Mouse (Mus musculus) thymus, postnatal 36 days (tissue): Measurements from ENCODE around the gene Asb4.
A peak's percentile ranks its signal among the peaks of the same experiment; 100 is the strongest.

Source experiments
- DNase-seq, 2 experiments: peaks; one replicate each; pipeline ENCODE4 v3.0.0; 2022; ENCODE audit warnings: mixed read lengths in 2 of 2

Asb4 gene

DNA sequence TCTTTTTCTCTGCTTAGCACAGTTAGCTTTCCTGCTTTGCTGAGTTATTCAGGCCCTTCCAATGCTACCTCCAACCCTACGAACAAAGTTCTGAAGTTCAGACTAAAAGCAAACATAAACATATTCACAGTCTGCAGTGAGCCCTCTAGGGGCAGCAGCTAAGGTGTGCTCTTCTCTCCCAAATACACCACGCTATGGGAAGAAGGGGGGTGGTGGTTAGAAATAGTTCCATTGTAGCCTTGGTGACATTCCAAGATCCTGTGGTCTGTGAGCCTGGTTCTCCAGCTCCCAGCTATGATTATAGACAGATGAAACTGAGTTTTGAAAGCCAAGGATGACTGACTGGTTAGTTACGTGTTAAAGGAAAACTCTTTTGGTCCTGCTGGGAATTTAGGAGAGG, 13.6 kb downstream of the Asb4 start:
- DNase-seq, result no peak

DNA sequence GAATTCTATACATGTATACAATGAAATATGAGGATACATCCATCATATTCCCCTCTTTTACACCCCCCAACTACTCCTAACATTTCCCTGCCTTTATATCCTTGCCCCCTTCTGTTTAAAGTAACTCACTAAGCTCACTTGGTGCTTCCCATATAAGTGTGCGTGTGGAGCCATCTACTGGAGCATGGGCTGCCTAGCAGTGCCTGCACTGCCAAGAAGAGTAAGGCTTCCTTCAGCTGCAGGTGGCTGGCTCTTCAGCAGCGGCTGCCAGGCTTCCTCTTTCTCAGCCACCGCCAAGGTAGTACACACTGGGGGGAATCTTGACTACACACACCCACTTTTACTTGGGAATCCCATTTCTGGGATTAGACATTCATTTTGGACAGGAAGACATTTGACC, 18.2 kb downstream of the Asb4 start:
- peak; percentile 61 to 67 for DNase-seq

DNA sequence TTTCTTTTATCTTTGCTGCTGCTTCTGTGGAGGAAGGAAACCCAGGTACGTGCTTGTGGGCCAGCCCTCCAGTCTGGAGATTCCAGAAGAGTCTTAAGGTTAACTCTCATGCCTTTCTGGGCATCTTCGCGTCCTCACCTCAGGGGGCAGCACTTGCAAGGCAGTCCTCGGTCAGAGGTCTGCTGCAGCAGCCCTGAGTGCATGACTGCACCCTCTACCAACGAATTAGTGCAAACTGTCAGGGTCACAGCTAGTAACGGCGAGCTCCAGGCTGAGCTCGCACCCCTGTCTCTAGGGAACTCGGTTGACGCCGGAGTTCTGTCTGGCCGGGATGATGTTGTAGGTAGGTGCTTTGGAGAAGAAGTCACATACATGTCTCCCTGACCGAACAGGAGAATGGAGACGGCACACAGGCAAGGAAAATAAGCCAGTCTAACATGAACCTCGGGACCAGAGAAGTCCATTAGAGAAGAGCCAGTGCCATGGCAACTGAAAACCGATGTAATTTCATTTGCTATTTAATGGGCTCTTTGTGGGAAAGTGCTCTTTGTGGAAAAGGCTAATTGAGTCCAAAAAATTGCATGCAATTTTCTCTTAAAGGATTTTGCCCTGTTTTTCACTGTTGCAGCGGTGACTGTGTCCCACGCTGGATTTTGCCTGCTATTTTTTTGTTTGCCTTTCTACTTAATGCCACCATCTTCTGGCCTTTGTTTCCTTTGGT, 20.1 kb downstream of the Asb4 start:
- DNase-seq, result no peak

DNA sequence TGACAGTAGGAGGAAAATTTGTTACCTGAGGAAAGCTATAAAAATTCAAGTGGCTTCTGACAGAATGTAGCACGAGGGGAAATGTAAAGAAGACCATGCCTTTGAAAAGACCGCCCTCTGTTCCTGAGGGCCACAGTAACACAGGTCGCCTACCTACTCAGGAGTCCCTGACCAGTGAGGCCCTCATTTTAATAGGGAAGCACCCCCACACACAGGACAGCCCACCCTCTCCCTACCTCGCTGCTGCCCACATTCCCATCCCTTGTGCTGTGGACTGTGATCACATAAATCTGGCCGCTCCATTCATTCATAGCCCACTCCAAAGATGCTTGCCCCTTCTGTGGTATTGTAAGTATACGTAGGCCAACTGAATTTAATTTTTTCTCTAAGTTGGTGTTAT, 20.8 kb downstream of the Asb4 start:
- no peak for DNase-seq

DNA sequence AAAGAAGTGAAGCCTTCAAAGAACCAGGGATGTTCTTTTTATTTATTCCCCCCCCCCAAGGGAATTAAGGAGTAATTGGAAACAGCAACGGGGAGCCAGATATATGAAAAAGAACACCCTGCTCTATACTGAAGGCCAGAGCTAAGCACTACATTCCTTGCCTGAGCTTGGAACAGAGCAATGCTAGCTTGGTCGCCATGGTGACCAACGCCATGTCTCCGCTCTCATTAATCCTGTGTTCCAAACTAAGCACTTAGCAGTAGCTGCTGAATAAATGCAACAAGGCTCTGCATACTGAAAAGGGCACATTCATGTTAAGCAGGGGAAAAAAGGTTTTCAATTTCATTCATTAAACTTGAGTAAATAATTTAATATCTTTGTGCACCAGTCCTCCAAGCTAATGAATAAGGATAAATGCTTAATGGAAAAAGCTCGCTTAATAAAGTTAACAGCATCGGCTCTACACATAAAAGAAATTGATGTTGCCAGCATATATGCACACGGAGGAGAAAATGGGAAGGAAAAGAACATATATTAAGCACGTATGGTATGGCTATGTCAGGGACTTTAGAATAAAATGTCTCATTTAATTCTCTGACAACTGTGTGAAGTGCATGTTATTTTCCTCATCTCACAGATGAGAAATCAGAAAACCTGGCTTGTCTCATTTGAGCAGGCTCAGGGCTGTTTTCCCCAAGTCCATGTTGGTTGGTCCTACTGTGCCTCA, 25.4 kb downstream of the Asb4 start:
- DNase-seq, result no peak

DNA sequence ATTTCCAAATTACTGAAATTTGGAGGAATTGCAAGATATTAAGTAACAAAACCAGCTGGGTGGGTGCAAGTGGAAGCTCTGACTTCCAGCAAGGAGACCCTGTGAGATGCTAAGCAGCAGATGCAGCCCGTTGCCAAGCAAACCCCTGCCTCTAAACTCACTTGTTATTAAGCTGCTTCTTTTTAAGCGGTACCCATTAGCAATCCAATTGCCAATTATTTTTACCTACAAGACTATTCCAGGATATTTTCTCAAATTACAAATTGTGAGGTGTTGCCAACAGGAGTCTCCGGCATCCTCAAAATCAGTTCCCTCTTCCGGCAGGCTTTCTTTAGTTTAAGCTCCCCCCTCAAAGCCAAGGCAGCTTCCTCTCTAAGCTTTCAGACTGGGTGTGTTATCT, 26.5 kb downstream of the Asb4 start:
- DNase-seq, result no peak

DNA sequence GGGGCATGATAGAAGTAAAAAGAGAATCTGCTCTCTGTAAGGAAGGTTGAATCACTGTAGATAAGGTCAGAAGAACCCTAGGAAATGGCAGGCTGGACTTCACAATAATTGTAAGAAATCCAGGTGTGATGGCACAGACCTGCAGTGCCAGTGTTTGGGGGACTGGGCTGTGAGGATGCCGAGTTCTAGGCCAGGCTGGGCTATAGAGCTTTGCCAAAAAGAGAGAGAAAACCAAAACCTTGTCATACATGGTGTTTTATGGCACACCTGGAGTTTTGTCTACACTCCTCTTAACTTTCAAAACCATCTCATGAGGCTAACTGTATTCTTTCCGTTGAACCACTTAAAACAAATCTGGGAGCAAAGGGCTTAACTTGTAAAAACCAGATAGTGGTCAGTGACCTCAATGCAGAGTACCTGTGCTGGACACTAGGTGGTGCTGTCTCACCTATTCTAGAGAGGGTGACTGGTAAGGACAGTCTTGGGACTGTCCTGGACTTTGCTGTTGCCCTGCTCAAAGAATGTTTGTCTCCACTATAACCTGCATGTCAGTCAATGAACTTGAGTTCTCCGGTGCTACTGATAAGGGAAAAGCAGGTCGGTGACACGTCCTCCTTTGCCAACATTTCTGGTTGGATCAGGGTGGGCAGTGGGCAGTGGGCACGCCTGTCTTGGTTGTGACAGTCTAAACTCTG, 27.7 kb downstream of the Asb4 start:
- DNase-seq, result peak; percentile 46 to 52

DNA sequence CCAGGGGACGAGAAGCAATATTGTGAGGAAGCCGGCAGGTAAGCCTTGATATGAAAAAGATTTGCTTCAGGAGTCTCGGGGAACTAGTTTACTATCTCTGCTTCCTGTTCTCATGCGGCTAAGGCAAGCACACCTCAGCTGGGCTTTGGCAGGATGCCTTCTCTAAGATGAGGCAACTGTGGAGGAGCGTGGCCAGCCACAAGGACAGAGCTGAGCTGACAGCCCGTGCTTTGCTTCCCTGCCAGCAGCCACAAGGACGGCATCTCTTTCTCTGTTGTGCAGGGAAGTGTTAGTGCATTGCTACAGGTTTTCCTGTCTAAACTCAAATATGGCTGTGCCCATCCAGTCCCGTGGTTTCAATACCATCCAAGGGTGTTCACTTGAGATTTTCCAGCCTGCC, 30.1 kb downstream of the Asb4 start:
- peak in 1 of 2 experiments; percentile 40 for DNase-seq

DNA sequence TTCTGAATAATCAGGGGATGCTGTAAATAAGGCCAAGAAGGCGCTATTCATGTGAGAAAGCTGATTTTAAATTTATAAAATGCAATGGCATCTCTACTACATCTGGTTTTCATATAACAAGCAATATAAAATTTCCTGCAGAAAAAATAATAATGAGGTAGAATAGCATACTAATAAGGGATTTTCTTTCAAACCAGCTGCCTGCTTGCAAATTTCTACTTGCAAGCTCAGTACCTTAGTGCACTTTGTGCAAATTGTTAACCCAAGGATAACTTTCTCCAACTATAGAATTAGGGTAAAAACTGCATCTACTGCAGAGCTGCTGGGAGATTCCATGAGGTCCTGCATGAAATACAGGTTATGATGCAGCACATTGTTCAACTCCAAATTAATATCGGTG, 38.3 kb downstream of the Asb4 start:
- no peak for DNase-seq

DNA sequence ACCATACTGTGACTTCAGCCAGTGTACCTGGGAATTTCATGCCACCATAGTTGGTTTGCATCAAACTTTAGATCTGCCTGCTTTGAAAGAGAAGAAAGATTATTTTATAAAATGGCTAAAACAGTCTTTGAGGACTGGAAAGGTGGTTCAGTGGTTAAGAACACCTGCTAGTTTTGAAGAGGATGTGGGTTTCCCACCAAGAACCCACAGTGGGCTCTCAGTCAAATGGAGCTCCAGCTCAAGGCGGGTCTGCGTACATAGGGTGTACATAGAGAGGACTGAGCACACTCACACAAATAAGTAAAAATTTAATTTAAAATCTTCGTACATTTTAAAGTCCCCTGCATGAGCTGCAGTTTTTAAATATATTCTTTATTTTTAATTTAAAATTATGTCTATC, 39.2 kb downstream of the Asb4 start:
- peak; percentile 31 to 52 for DNase-seq

DNA sequence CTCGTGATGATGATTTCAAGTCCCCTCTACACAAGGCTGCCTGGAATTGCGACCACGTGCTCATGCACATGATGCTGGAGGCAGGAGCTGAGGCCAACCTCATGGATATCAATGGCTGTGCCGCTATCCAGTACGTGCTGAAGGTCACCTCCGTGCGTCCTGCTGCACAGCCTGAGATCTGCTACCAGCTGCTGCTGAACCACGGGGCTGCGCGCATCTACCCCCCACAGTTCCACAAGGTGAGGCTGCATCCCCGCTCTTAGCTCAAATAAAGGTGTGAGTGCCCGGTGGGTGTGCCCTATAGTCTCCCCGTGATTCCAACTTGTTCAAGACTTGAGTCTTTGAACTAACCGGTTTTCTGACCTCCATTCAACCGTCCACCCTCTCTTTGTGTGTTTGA, 40.4 kb downstream of the Asb4 start:
- DNase-seq, result no peak

DNA sequence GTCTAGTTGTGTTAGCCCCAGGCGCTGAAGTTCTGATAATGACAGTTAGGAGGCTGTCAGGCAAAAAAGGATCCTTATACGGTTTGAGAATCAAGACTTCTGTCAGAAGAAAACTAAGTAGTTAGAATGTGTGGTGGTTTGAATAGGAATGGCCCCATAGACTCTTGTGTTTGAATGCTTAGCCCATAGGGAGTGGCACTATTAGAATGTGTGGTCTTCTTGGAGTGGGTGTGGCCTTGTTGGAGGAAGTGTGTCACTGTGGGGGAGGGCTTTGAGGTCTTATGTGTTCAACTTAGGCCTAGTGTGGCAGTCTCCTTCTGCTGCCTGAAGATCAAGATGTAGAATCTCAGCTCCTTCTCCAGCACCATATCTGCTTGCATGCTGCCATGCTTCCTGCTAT, 43.8 kb downstream of the Asb4 start:
- DNase-seq, result no peak

DNA sequence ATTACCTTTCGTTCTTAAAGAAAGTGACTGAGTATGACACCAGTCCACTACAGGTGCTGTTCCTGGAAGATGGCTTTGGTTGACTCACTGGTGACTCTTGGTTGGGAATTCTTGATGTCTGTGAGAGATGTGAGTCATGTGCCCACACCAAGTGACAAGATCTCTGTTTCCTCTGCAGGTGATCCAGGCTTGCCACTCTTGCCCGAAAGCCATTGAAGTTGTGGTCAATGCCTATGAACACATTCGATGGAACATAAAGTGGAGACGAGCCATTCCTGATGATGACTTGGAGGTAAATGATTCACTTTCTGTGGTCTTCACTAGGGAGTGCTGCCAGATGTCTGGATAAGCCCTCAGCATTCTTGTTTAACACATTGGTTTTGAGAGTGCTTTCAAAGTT, 46.4 kb downstream of the Asb4 start:
- no peak for DNase-seq

DNA sequence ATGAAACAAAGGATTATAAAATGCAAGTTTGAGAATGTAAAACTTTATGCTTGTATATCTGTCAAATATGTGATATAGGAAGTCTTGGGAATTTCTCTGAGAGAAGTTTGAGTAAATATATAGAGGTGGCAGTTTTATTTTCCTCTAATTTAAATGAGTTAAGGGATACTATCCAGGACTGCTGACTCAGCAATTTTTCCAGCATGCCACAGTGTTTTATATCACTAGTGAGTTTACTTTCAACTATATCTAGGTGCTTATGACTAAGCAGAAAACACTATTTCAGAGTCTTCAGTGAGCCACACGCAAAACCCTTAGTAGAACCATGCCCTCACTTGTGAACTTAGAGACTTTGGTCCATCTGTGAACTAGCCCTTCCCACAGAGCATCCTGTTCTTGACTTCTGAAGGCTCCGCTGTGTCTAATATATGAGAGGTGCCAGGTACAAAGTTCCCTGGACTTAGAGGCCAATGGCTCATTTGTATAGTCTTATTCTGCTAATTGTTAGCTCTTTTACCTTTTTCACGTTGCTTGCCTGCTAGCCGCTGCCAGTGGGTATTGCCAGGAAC, 46.9 kb downstream of the Asb4 start:
- no peak for DNase-seq

DNA sequence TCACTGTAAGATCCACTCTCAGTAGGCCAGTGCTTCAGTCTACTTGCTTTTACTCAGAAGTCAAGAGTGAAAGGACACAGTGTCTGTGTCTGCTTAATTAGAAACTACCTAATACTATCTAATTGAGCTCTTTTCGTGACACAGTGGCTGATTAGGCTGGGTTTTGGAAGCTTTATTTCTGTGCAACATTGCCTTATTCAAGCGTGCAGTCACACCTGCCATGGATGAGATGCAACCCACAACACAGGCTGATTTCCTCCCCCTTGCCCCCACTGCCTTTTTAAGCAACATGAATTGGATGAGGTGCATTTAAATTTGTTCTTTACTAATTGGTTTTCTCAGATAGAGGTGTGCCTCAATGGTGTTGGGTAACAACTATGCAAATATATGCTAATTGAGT, 50.7 kb downstream of the Asb4 start:
- DNase-seq, result no peak

DNA sequence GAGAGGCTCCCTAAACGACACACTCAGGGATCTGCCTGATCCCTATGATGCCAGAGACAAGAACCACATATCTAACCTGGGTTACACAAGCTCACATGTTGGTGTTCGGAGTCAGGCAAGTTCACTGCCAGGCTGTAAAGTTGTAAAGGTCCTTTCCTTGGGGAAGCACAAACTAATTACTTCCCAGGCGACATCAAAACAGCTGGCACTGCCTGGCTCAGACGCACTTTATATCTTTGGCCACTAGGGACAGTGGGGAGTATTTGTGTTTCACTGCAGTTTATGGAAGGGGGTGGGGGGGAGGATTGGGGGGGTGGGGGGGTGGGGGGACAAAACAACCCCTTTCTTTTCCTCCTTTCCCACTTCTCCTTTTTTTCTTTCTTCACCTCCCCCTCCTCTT, 54.6 kb downstream of the Asb4 start:
- no peak for DNase-seq

DNA sequence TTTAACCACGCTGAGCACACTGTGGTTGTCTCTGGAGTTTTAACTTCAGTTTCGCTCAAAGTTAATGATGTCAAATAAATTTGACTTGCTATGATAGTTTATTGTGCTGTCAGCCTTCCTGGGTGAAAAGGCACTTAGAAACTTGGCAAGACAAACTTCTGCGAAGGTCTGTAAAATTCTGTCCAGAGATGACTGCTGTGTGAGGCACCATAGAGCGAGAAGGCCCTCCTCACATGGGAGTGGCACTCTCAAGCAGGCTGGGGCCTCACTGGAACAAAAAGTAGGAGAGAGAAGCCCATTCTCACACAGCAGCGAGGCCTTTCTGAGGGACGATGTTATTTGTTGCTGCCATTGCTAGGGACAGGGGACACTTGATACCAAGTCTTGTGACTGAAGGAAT, 58.0 kb downstream of the Asb4 start:
- DNase-seq, result no peak

DNA sequence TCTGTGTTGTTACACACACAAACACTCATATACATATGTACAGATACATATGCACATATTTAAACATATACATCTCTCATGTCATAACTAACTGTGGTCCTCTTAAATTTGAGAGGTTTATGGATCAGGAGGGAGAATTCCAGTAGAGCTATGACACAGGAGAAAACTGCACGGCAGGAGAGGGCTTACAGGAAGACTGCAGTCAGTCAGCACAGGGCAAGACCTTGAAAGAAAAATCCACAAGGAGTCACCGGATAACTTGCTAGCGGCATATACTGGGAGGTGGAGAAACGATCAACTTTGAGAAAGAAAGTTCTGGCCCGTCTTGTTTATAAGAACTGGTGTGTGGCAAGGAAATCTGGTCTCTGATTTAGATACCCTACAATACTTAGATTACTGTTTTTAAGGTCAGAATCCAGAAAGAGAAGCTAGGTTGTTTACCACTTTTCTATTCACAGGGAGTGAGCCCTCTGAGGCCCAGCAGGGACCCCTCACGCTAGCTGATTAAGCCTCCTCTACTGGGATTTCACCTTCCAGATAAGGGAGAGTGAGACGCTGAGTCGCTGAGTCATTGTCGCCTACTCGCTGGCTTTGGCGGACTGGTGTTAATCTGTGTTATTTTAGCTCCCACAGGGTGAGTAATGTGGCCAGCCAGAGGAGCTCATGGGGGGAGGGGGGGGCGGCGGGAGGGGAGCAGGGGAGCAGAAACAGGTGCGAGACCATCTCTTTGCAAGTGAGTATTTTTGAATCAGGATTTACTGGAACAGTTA, 59.3 kb downstream of the Asb4 start:
- DNase-seq, result no peak

DNA sequence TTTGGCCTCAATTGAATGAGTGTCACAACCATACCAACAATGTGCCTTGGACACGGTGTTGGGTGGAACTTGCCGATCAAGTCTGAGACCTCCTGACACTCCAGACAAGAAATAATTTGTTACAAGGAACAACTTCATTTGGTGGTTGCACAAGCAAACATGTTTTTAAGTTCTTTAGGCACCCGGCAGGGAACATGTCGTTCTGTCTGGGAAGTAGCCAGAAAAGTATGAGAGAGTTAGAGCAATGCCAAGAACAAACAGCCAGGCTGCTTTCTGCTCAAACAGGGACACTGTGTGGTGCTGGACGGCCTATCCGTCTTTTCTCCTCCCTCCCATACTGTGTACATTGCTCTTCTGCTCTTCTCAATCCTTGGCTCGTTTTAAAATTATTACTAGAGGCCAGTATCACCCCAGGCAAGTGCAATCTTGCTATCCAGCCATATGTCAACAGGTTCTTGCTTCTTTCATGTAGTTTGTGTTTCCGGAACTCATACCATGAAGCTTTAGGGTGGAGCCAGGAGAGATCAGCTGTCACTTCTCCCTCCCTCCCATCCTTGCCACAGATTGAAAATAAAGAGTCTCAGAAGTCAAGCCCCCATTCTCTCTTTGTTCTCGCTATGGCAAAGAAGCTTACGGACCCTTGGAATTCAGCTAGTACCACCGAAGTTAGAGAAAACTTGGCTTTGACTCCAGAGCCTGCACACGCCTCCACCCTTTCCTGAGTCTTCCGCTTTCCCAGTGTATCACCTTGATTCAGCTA, 60.1 kb downstream of the Asb4 start:
- no peak for DNase-seq

DNA sequence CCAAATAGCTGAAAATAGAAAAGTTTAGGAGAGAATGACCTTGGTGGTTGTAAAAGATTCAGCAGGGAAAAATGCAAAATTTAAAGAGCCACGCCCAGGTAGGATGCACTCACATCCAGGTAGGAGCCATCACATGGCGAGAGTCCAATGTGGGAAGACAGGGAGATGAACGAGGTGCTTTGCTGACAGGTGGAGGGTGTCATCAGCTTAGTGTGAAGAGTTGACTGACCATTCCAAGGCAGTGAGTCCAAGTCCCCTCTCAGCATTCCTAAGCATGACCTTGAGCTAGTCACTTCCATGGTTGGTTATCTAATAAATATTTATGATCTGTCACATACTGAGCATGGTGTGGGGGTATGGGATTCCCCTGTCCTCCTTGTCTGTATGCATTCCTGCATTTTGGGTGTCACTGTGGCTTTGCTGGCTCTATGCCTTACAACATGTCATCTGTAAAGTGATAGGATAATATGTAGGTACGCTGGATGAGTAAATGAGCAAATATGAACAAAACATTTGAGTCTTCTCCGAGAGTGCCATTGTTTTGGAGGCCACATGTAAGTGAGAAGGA, 61.2 kb downstream of the Asb4 start:
- DNase-seq, result no peak

DNA sequence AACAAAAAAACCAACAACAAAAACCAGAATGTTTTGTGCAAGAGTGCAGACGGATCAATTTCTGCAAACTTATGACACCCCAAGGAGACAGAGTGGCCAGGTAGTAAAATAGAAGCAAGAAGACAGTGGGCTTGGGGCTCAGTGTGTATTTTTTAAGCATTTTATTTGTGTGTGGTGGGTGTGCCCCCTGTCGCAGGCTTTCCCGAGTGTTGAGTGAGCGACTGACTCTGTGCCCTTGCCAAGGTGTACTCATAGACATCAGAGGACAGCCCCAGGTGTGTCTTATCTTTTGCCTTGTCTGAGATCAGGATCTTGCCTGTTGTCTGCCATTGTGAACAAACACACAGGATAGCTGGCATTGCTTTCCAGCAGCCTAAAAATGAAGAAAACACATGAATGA, 63.8 kb downstream of the Asb4 start:
- DNase-seq, result no peak

DNA sequence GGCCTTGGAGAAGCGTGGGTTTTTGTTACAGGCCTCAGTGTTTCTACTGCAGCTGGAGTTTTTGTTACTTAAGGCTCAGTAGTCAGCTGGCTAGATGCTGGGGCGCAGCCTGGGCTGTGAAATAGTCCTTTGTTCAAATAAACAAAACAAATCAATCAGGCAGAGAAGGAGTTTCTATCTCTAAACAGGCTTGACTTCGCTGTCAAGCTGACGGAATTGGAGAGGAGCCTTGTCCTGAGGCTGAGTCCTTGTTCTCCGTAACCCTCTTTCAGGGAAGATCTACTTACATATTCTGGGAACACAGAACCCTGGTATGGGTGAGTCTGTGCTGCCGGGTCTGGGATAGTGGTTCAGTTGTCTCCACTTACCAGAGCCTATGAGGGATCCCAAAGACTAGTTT, 64.4 kb downstream of the Asb4 start:
- DNase-seq, result no peak
